Mouse (Mus musculus) left cerebral cortex, adult 9 months (tissue): ENCODE results near the gene Vav3.

Experiments used
- DNase-seq, 2 experiments: peaks; one replicate each; pipeline ENCODE4 v3.0.0; 2022; ENCODE audit warnings: low spot score in 2 of 2

The Vav3 gene

GRCm38 (mm10) chr3:109499861-109500456, 159.5 kb downstream of the Vav3 start:
- peak in 1 of 2 experiments; percentile 4 for DNase-seq

- no peak for DNase-seq
These were observed 169.3 kb downstream of the Vav3 start for GRCm38 (mm10) chr3:109509784-109510183.

- DNase-seq: no peak
These were observed 171.4 kb downstream of the Vav3 start for GRCm38 (mm10) chr3:109511849-109512248.

GRCm38 (mm10) chr3:109515479-109515878, 175.0 kb downstream of the Vav3 start:
- no peak for DNase-seq

GRCm38 (mm10) chr3:109516372-109516771, 175.9 kb downstream of the Vav3 start:
- no peak for DNase-seq

GRCm38 (mm10) chr3:109522115-109522514, 181.7 kb downstream of the Vav3 start:
- no peak for DNase-seq

- DNase-seq: no peak
These were observed 185.4 kb downstream of the Vav3 start for GRCm38 (mm10) chr3:109525825-109526224.

GRCm38 (mm10) chr3:109526246-109526645, 185.8 kb downstream of the Vav3 start:
- peak; percentile 27 to 87 for DNase-seq

- DNase-seq: no peak
These were observed 186.2 kb downstream of the Vav3 start for GRCm38 (mm10) chr3:109526651-109527050.

GRCm38 (mm10) chr3:109528688-109529087, 188.2 kb downstream of the Vav3 start:
- no peak for DNase-seq

GRCm38 (mm10) chr3:109537686-109538085, 197.2 kb downstream of the Vav3 start:
- DNase-seq: no peak

- DNase-seq: no peak
These were observed 199.6 kb downstream of the Vav3 start for GRCm38 (mm10) chr3:109540009-109540408.

- no peak for DNase-seq
These were observed 204.2 kb downstream of the Vav3 start for GRCm38 (mm10) chr3:109544476-109545221.

- no peak for DNase-seq
These were observed 216.9 kb downstream of the Vav3 start for GRCm38 (mm10) chr3:109557329-109557728.

GRCm38 (mm10) chr3:109561295-109561694, 220.8 kb downstream of the Vav3 start:
- DNase-seq: no peak

GRCm38 (mm10) chr3:109561776-109562175, 221.3 kb downstream of the Vav3 start:
- no peak for DNase-seq

- no peak for DNase-seq
These were observed 221.8 kb downstream of the Vav3 start for GRCm38 (mm10) chr3:109562268-109562667.

GRCm38 (mm10) chr3:109564443-109564842, 224.0 kb downstream of the Vav3 start:
- no peak for DNase-seq

- DNase-seq: peak in 1 of 2 experiments; percentile 8
These were observed 228.3 kb downstream of the Vav3 start for GRCm38 (mm10) chr3:109568542-109569265.

GRCm38 (mm10) chr3:109571483-109571882, 231.0 kb downstream of the Vav3 start:
- DNase-seq: no peak

GRCm38 (mm10) chr3:109572871-109573270, 232.4 kb downstream of the Vav3 start:
- no peak for DNase-seq

- DNase-seq: no peak
These were observed 233.2 kb downstream of the Vav3 start for GRCm38 (mm10) chr3:109573549-109574146.
